Mouse (Mus musculus): ENCODE measurements around the gene Arhgef10l.
"Not testable (repeated sequence)": the region's sequence is repeated elsewhere in the genome, so short reads cannot be mapped to it uniquely, and the experiment has no call there.

The Arhgef10l gene

GRCm38 (mm10) chr4:140605790-140606189, 60.0 kb downstream of the Arhgef10l start:
- DNase-seq (ENCODE audit: low spot score) = no peak

GRCm38 (mm10) chr4:140605247-140605646, 60.6 kb downstream of the Arhgef10l start:
- no peak for DNase-seq (ENCODE audit: low spot score)

GRCm38 (mm10) chr4:140604541-140604940, 61.3 kb downstream of the Arhgef10l start:
- no peak for DNase-seq (ENCODE audit: low spot score)

- DNase-seq (ENCODE audit: low spot score) = no peak
Observed at GRCm38 (mm10) chr4:140602022-140602421, 63.8 kb downstream of the Arhgef10l start.

GRCm38 (mm10) chr4:140601153-140601552, 64.7 kb downstream of the Arhgef10l start:
- DNase-seq (ENCODE audit: low spot score) = no peak

- DNase-seq (ENCODE audit: low spot score) = no peak
Observed at GRCm38 (mm10) chr4:140598846-140599245, 67.0 kb downstream of the Arhgef10l start.

- DNase-seq (ENCODE audit: low spot score) = no peak
Observed at GRCm38 (mm10) chr4:140597928-140598327, 67.9 kb downstream of the Arhgef10l start.

- DNase-seq (ENCODE audit: low spot score) = no peak
Observed at GRCm38 (mm10) chr4:140597378-140597777, 68.4 kb downstream of the Arhgef10l start.

- no peak for DNase-seq (ENCODE audit: low spot score)
Observed at GRCm38 (mm10) chr4:140593771-140594505, 71.9 kb downstream of the Arhgef10l start.

- DNase-seq (ENCODE audit: low spot score) = no peak
Observed at GRCm38 (mm10) chr4:140592990-140593770, 72.6 kb downstream of the Arhgef10l start.

- peak; percentile 97 for DNase-seq (ENCODE audit: low spot score)
Observed at GRCm38 (mm10) chr4:140592217-140592759, 73.5 kb downstream of the Arhgef10l start.

- no peak for DNase-seq (ENCODE audit: low spot score)
Observed at GRCm38 (mm10) chr4:140586478-140586877, 79.3 kb downstream of the Arhgef10l start.

GRCm38 (mm10) chr4:140584240-140584639, 81.6 kb downstream of the Arhgef10l start:
- DNase-seq (ENCODE audit: low spot score) = no peak

- no peak for DNase-seq (ENCODE audit: low spot score)
Observed at GRCm38 (mm10) chr4:140582390-140583088, 83.3 kb downstream of the Arhgef10l start.

- DNase-seq (ENCODE audit: low spot score) = no peak
Observed at GRCm38 (mm10) chr4:140581730-140582389, 84.0 kb downstream of the Arhgef10l start.

- no peak for DNase-seq (ENCODE audit: low spot score)
Observed at GRCm38 (mm10) chr4:140581341-140581729, 84.5 kb downstream of the Arhgef10l start.

- no peak for DNase-seq (ENCODE audit: low spot score)
Observed at GRCm38 (mm10) chr4:140580866-140581265, 84.9 kb downstream of the Arhgef10l start.

GRCm38 (mm10) chr4:140579576-140579975, 86.2 kb downstream of the Arhgef10l start:
- no peak for DNase-seq (ENCODE audit: low spot score)

- no peak for DNase-seq (ENCODE audit: low spot score)
Observed at GRCm38 (mm10) chr4:140579149-140579548, 86.7 kb downstream of the Arhgef10l start.

GRCm38 (mm10) chr4:140576628-140577027, 89.2 kb downstream of the Arhgef10l start:
- no peak for DNase-seq (ENCODE audit: low spot score)

- not testable (repeated sequence) for DNase-seq (ENCODE audit: low spot score)
Observed at GRCm38 (mm10) chr4:140574863-140575262, 90.9 kb downstream of the Arhgef10l start.

- DNase-seq (ENCODE audit: low spot score) = no peak
Observed at GRCm38 (mm10) chr4:140572376-140572775, 93.4 kb downstream of the Arhgef10l start.
